Mouse (Mus musculus) neural tube, embryonic 15.5 days (tissue): ENCODE results near the gene Dtnb. TPM values are rescaled to one million over a fixed set of nuclear protein-coding genes. Genes with fewer than 3 reads are reported as not detected.

Experiments
- ATAC-seq: fragments of 200-750 bp; cut with Nextera tagmentation; 2 replicates; pipeline ENCODE4 v1.8.0; 2017; ENCODE audit warnings: mild to moderate bottlenecking, moderate TSS enrichment, moderate library complexity; ENCODE audit not compliant: low FRiP score
- H3K27ac ChIP-seq: fragments of 300-500 bp; sonication (generic); replicated peaks from 2 replicates; pipeline ENCODE4 v1.5.1; 2015; ENCODE audit warnings: mild to moderate bottlenecking, inconsistent platforms
- H3K27me3 ChIP-seq: fragments of 300-500 bp; sonication (generic); replicated peaks from 2 replicates; pipeline ENCODE4 v1.6.1; 2015; ENCODE audit warnings: inconsistent platforms
- H3K36me3 ChIP-seq: fragments of 300-500 bp; sonication (generic); 2 replicates; pipeline ENCODE4 v1.6.1; 2015; ENCODE audit warnings: inconsistent platforms
- H3K4me1 ChIP-seq: fragments of 300-500 bp; sonication (generic); 2 replicates; pipeline ENCODE4 v1.6.1; 2015; ENCODE audit warnings: inconsistent platforms
- H3K4me2 ChIP-seq: fragments of 300-500 bp; sonication (generic); 2 replicates; pipeline ENCODE4 v1.6.1; 2015; ENCODE audit warnings: inconsistent platforms, mild to moderate bottlenecking, moderate library complexity
- H3K4me3 ChIP-seq: fragments of 300-500 bp; sonication (generic); replicated peaks from 2 replicates; pipeline ENCODE4 v1.5.1; 2015; ENCODE audit warnings: mild to moderate bottlenecking, inconsistent platforms
- H3K9ac ChIP-seq: fragments of 300-500 bp; sonication (generic); replicated peaks from 2 replicates; pipeline ENCODE4 v1.6.1; 2015; ENCODE audit warnings: mild to moderate bottlenecking, inconsistent platforms
- H3K9me3 ChIP-seq: fragments of 300-500 bp; sonication (generic); replicated peaks from 2 replicates; pipeline ENCODE4 v1.6.1; 2016; ENCODE audit warnings: inconsistent platforms
- WGBS: fragments of 180-500 bp; shearing (Covaris S2); methylation state at CpG from one replicate; pipeline ENCODE4 v1.1.7; 2015; ENCODE audit warnings: mixed read lengths; 5-methylcytosine and 5-hydroxymethylcytosine counted together
- polyA plus RNA-seq: library from polyadenylated mRNA; unstranded; fragments of >200 nt; fragmentation: Nextera tagmentation; extraction: Ambion mirVana; gene quantifications from 2 replicates; pipeline ENCODE4 v1.2.1, GENCODE M21; 2015

Dtnb gene
- polyA plus RNA-seq, 1 experiment from 2014 or later = 61.8 TPM

- ATAC-seq = no peak
- Histone ChIP-seq H3K9ac (no peak overlapping the region), H3K4me2 (no peak overlapping the region), H3K4me1 (no peaks in the 10 kb centered on the region), H3K4me3 (no peak overlapping the region), H3K9me3 (no peaks in the 10 kb centered on the region), H3K36me3 (no peaks in the 10 kb centered on the region), H3K27me3 (no peaks in the 10 kb centered on the region), H3K27ac (no peak overlapping the region)
- WGBS = 78% methylated on average over 1 of the region's 1 CpGs
Observed at GRCm38 (mm10) chr12:3799551-3799950, 227.4 kb downstream of the Dtnb start.

GRCm38 (mm10) chr12:3805852-3806251 is 233.7 kb downstream of the Dtnb start, which contains the start of gene Dnmt3a:
Dnmt3a (plus strand) TSS chr12:3806007.
- no peaks in the 10 kb centered on the region for H3K36me3 ChIP-seq

GRCm38 (mm10) chr12:3806271-3806684 is 234.1 kb downstream of the Dtnb start:
- peak; percentile 79 for ATAC-seq
- Histone ChIP-seq H3K4me1 (peaks cover 41% of the 10 kb centered on the region), H3K9me3 (no peaks in the 10 kb centered on the region), H3K9ac (peak overlapping the region; percentile 89), H3K4me3 (peak overlapping the region; percentile 83), H3K27ac (peak overlapping the region; percentile 96), H3K36me3 (no peaks in the 10 kb centered on the region), H3K4me2 (peak overlapping the region; percentile 82), H3K27me3 (no peaks in the 10 kb centered on the region)
- 0% methylated on average over 32 of the region's 41 CpGs for WGBS

More at GRCm38 (mm10) chr12:3805852-3806251, 233.7 kb downstream of the Dtnb start, which contains the start of gene Dnmt3a:
- Histone ChIP-seq H3K9me3 (no peaks in the 10 kb centered on the region), H3K9ac (peak within 1 kb of the TSS; percentile 89), H3K27ac (peak within 1 kb of the TSS; percentile 96), H3K27me3 (no peaks in the 10 kb centered on the region), H3K4me2 (peak within 1 kb of the TSS; percentile 82), H3K4me1 (peaks cover 36% of the 10 kb centered on the region), H3K4me3 (peak within 1 kb of the TSS; percentile 83)
- peak; percentile 16; the same call in 1 of the 2 replicates for ATAC-seq
- 18% methylated on average over 4 of the region's 4 CpGs for WGBS

GRCm38 (mm10) chr12:3806703-3807547 is 234.7 kb downstream of the Dtnb start:
- Histone ChIP-seq H3K4me1 (peaks cover 47% of the 10 kb centered on the region), H3K9ac (peak overlapping the region; percentile 89), H3K36me3 (no peaks in the 10 kb centered on the region), H3K9me3 (no peaks in the 10 kb centered on the region), H3K27ac (peak overlapping the region; percentile 96), H3K4me3 (peak overlapping the region; percentile 83), H3K4me2 (peak overlapping the region; percentile 82), H3K27me3 (no peaks in the 10 kb centered on the region)
- WGBS = under 1% methylated on average over 68 of the region's 141 CpGs
- ATAC-seq = peak; percentile 65

GRCm38 (mm10) chr12:3807548-3808395 is 235.6 kb downstream of the Dtnb start:
- peak overlapping the region; percentile 89 for H3K9ac ChIP-seq
- H3K27me3 ChIP-seq = no peaks in the 10 kb centered on the region
- ATAC-seq = peak; percentile 43
- under 1% methylated on average over 61 of the region's 105 CpGs for WGBS
- H3K9me3 ChIP-seq = no peaks in the 10 kb centered on the region
- H3K4me1 ChIP-seq = peaks cover 53% of the 10 kb centered on the region
- H3K36me3 ChIP-seq = no peaks in the 10 kb centered on the region
- peak overlapping the region; percentile 82 for H3K4me2 ChIP-seq
- H3K4me3 ChIP-seq = peak overlapping the region; percentile 83
- peak overlapping the region; percentile 96 for H3K27ac ChIP-seq

- Histone ChIP-seq H3K36me3 (no peaks in the 10 kb centered on the region), H3K27me3 (no peaks in the 10 kb centered on the region), H3K4me3 (peak overlapping the region; percentile 83), H3K9ac (peak overlapping the region; percentile 89), H3K9me3 (no peaks in the 10 kb centered on the region), H3K27ac (peak overlapping the region; percentile 96), H3K4me2 (peak overlapping the region; percentile 82), H3K4me1 (peaks cover 57% of the 10 kb centered on the region)
- WGBS = 7% methylated on average over 10 of the region's 10 CpGs
- ATAC-seq = peak; percentile 13
Observed at GRCm38 (mm10) chr12:3808396-3808981, 236.3 kb downstream of the Dtnb start.

- Histone ChIP-seq H3K27ac (peak overlapping the region; percentile 28; the same call in 1 of the 2 replicates), H3K36me3 (no peaks in the 10 kb centered on the region), H3K4me1 (peaks cover 62% of the 10 kb centered on the region), H3K9ac (no peak overlapping the region), H3K4me3 (no peak overlapping the region), H3K27me3 (no peaks in the 10 kb centered on the region), H3K9me3 (no peaks in the 10 kb centered on the region), H3K4me2 (peak overlapping the region; percentile 82)
- WGBS = 82% methylated on average over 7 of the region's 7 CpGs
- no peak for ATAC-seq
Observed at GRCm38 (mm10) chr12:3809520-3810180, 237.5 kb downstream of the Dtnb start.

GRCm38 (mm10) chr12:3810455-3810854 is 238.3 kb downstream of the Dtnb start:
- Histone ChIP-seq H3K27me3 (no peaks in the 10 kb centered on the region), H3K4me1 (peaks cover 66% of the 10 kb centered on the region), H3K9me3 (no peaks in the 10 kb centered on the region), H3K36me3 (no peaks in the 10 kb centered on the region), H3K4me3 (no peak overlapping the region), H3K4me2 (peak overlapping the region; percentile 82), H3K27ac (0 out of 2 replicates have a peak overlapping the region, but pooled peaks have one; percentile 23), H3K9ac (no peak overlapping the region)
- WGBS = 31% methylated on average over 4 of the region's 4 CpGs
- no peak for ATAC-seq

- H3K4me2 ChIP-seq = peak overlapping the region; percentile 82
- peaks cover 66% of the 10 kb centered on the region for H3K4me1 ChIP-seq
- H3K27ac ChIP-seq = peak overlapping the region; percentile 25; the same call in 1 of the 2 replicates
- H3K9ac ChIP-seq = no peak overlapping the region
- 37% methylated on average over 5 of the region's 5 CpGs for whole genome bisulfite sequencing
- no peaks in the 10 kb centered on the region for H3K9me3 ChIP-seq
- ATAC-seq = no peak
- H3K4me3 ChIP-seq = no peak overlapping the region
- H3K27me3 ChIP-seq = no peaks in the 10 kb centered on the region
- no peaks in the 10 kb centered on the region for H3K36me3 ChIP-seq
Observed at GRCm38 (mm10) chr12:3811596-3811995, 239.4 kb downstream of the Dtnb start.

GRCm38 (mm10) chr12:3812251-3812650 is 240.1 kb downstream of the Dtnb start:
- H3K27me3 ChIP-seq = no peaks in the 10 kb centered on the region
- H3K9me3 ChIP-seq = no peaks in the 10 kb centered on the region
- no peak overlapping the region for H3K4me2 ChIP-seq
- no peak overlapping the region for H3K9ac ChIP-seq
- peaks cover 70% of the 10 kb centered on the region for H3K4me1 ChIP-seq
- ATAC-seq = no peak
- no peaks in the 10 kb centered on the region for H3K36me3 ChIP-seq
- no peak overlapping the region; the same call in 1 of the 2 replicates for H3K27ac ChIP-seq
- H3K4me3 ChIP-seq = no peak overlapping the region
- WGBS = 57% methylated on average over 6 of the region's 6 CpGs

GRCm38 (mm10) chr12:3813138-3813537 is 241.0 kb downstream of the Dtnb start:
- H3K4me1 ChIP-seq = peaks cover 78% of the 10 kb centered on the region
- 92% methylated on average over 8 of the region's 8 CpGs for WGBS
- H3K36me3 ChIP-seq = no peaks in the 10 kb centered on the region
- ATAC-seq = no peak
- H3K27me3 ChIP-seq = no peaks in the 10 kb centered on the region
- H3K4me2 ChIP-seq = no peak overlapping the region
- H3K9me3 ChIP-seq = no peaks in the 10 kb centered on the region
- no peak overlapping the region for H3K4me3 ChIP-seq
- H3K9ac ChIP-seq = no peak overlapping the region
- no peak overlapping the region for H3K27ac ChIP-seq
